Mouse (Mus musculus): ENCODE results near the gene Cytl1.

The Cytl1 gene

DNA sequence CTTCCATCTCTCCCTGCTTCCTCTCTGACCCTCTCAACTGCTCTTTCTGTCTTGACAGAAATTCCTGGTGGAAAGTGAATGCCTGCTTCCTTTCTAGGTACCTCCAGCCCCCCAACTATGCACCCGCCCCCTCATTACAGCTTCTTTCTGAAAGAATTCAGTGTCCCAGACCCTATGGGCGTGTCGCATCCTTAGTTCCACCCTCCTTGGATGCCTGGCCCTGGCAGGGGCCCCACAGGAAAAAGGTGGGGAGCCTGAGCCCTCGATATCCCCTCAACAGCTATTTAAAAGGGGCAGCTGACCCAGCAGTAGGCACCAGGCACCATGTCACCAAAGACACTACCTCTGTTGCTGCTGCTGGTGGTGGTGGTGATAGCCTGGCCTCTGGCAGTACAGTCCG lies at the start of gene Cytl1:
Cytl1 (plus strand) TSS at position 296 of the 400 bp plus-strand sequence.
- DNase-seq = no peak

DNA sequence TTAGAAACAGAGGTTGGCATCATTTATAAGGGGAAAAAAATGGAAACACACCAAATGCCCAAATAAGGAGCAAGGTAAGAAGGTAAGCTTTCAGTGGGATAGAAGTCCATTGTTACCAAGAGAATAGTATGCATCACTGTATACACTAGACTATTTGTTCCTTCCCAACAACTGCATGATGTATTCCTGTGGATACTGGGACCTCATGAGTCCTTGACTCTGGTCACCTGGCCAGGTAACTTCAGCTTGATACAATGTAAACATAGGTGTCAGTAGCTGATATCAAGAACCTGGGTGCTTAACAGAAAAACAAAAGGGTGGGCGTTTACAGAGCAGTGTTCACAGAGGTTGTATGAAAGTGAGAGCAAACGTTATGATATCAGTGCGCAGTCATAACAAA lies 42.6 kb upstream of the Cytl1 start:
- no peak for DNase-seq

DNA sequence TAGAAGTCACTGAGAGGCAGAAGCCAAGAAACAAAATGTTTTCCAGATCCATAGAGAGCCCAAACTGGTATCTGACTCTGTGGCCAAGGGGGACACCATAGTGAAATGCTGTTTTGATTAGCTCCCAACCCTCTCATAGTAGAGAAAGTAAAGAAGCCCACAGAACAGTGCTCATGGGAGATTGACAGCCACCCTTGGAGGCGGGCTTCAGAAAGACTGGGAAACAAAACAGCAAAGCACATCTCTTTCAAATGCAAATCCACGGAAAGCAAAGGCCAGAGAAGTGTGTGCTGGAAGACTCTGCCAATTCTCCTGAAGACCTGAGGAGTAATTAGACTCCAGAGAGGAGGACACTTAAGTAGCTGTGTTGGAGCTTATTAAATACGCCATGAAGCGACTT lies 39.5 kb upstream of the Cytl1 start:
- no peak for DNase-seq

DNA sequence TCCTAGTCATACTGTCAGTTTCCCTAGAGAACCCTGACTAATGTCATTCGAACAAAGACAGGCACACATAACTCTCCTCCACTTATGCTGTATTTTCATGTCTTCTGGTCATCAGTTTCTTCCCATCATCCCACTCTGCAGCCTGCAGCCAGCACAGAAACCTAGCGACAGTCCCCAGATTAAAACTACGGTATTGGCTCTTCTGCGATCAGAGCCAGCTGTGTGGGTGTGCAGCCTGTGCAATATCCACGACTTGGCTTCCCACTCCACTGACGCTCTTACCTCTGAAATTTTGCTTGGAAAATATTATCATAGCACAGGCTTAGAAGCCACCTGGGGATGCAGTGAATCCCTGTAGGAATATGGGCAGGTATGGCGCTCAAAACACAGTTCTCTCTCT lies 38.0 kb upstream of the Cytl1 start:
- DNase-seq = no peak

DNA sequence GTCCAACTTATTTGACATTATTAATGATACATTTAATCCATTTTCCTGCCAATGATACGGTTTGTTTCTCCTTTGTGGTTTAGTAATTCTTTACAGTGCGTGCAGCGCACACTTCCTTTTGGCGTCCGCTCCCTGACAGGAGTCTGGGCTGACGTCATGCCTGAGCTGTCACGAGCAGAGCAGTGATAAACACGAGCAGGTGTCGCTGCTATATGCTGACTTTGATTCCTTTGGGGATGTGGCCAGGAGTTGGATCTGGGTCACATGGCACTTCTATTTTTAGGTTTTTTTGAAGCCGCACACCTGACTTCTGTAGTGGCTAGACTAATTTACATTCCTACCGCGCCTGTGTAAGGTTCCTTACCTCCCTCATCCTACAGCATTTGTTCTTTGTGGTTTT lies 35.6 kb upstream of the Cytl1 start:
- DNase-seq = peak; percentile 13

DNA sequence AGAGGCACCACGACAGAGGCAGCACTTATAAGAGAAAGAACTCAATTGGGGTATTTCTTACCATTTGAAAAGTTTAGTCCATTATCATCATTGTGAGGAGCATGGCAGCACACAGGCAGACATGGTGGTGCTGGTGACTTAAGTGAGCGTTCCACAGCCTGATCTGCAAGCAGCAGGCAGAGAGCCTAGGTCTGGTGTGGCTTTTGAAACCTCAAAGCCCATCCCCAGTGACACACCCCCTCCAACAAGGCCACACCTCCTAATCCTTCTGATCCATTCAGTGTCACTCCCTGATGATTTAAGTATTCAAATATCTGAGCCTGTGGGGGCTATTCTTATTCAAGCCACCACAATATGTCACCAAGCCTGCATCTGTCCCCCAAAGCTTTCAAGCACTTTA lies 30.4 kb upstream of the Cytl1 start:
- no peak for DNase-seq

DNA sequence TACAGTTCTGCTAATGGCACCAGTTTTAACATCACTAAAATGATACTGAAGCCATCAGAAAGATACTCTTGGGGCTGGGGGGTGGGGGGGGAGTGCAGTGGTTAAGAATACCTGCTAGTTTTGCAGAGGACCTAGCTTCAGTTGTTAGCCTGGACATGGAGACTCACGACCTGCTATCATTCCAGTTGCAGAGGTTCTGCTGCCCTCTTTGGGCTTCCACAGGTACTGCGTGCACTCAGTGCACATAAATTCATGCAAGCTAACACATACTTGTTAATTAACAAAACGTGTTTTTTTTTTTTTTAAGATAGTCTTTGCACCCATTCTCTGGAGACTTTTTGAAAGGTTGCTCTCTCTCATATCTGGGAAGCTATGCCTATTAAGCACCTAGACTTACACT lies 27.2 kb upstream of the Cytl1 start:
- DNase-seq = no peak

DNA sequence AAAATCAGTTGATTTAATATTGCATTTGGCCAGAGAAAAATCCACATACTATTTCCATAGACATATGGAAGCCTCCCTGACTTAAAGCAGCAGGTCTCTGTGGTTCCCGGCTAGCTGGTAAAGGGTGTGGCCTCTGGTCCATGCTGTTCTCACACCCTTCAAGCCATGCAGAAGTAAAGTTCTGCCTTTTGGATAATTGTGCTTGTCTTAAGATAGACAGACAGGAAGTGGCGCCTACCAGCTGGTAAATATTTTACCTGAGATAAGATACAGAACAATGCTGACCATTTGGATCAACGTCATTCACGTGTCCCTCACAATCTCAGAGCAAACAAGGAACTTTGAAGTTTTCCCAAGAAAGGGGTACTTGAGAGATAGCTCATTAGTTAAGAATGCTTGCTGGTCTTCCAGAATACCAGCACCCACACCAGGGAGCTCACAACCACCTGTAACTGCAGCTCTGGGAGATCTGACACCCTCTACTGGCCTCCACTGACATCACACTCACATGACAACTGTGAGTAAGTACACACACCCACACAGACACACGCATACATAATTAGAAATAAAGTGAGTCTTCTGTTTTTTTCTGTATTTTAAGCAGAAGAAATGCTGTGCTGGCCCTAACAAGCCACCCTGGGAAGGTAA lies 25.9 kb upstream of the Cytl1 start:
- no peak for DNase-seq

DNA sequence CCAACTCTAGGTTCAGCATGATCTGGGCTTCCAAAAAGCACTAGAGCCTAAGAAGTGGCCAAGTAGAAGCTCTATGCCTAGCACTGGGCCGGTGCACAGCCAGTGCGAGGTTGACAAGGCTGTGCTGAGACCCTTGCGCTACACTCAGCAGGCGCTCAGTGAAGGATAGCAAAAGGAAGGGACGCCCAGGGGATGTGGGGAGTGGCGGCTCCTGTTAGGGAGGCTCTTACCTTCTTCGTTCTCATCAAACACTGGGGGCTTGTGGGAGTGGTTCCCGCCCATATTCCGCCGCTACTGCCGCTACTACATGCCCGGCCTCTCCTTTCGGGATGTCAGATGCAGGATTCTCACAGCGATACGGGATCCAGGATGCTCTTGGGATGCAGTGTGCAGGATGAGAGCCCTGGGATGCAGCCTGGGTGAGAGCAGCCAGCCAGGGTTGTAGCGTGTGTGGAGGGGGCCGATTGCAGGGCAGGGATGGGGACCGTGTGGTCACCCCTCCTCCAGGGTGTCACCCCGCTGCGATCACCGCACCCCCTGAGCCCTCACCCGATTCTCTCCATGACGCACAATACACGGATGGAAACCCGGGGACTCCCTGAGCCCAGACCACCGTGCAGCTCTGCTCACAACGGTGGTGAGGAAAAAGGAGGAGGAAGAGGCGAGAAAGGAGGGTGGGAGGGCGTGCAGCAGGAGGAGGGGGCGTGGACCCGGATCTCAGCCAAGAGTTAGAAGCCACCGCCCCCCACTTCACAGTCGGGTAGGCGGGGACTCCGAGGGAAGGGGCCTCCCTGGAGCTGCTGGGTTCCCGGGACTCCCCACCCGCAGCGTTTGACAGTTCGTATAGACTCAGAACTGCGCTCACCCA lies 18.6 kb upstream of the Cytl1 start, which contains the start of gene Stk32b:
Stk32b (minus strand) TSS at position 667 of the 868 bp plus-strand sequence.
- DNase-seq = peak; percentile 72

DNA sequence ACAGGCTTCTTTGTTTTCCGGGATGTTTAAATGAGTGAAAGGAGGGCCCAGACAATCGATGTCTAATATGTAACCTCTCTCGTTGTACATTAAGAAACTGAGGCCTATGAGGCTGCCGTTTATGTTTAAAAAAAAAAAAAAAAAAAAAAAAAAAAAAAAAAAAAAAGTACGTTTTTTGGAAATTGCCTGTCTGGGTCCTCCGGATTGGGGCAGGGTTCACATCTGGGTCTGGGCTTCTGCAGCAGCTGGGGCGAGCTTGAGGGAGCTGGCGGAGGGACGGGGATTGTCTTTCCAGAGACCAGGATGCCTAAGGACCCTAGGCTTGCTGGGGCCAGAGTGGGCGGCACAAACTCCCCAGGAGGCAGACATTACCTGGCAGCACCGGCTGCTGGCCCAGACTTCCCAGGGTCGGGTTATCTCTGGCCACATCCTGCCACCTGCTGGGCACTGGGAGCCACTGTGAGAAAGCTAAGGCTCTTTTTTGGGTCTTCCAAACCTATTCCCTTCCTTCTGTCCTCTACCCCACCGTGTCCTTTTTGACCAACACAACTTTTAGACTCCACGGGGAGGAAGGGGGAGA lies 17.8 kb upstream of the Cytl1 start:
- DNase-seq = peak; percentile 74

DNA sequence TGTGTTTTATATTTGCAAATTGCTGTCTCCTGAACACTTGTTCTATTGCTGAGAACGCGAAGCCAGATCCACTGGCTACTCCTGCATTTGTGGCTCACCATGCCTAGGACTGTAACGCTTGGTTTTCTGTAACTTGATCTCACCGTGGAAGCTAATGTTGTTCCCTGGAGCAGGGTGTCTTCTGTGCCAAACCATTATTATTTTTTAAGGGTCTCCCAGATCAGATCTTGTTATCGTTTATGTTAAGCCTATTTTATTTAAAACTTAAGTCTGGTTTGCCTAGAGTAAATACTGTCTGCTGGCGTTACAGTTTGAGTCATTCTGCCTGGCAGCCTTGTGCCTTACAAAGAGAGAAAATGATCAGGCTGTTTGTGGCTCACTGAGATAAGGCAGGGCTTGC lies 14.6 kb upstream of the Cytl1 start:
- no peak for DNase-seq

DNA sequence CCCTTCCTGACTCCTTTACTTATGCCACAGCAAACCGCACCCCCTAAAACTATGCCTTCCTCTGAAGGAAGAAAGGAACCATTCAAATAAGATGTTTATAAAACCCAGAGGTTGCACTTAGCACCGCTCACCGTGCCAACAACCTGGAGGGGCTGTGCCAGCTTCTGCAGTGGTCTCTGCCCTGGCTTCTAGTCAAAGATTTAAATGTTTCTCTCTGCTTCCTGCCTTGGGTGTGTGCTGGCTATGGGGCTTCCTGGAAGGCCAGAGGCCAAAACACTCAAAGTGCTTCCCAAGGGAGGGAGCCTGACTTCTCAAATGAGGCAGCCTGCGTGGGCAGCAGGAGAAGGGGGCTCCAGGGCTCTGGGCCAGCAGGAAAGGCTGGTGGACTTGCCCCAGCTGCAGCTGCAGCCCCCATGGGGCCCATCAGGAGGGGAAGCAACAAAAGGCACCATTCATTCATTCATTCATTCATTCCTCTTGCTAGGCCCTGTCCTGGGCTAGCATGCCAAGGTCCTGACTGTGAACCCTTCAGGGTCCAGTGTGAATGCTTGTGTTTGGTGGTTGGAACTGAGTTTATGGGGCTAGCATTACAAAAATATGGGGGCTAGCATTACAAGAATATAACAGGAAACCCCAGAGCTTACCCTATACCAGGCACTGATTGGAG lies 10.0 kb upstream of the Cytl1 start:
- DNase-seq = no peak

DNA sequence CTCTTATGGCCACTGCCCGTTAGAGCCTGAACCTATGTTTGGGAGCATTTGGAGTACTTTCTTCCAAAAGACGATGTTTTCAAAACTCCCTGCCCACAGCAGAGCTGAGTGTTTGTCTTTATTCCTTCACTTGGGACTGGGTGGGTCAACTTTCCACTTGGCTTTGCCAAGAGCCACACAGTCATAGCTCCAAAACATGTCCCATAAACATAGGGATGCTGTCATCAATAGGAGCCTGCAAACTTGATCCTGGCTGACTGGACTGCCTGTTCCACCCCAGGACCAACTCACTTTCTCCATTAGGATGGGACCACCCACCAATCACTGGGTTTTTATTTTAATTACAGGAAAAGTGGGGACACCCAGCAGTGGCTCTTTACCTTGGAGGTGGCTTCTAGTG lies 4.5 kb upstream of the Cytl1 start:
- DNase-seq = no peak

DNA sequence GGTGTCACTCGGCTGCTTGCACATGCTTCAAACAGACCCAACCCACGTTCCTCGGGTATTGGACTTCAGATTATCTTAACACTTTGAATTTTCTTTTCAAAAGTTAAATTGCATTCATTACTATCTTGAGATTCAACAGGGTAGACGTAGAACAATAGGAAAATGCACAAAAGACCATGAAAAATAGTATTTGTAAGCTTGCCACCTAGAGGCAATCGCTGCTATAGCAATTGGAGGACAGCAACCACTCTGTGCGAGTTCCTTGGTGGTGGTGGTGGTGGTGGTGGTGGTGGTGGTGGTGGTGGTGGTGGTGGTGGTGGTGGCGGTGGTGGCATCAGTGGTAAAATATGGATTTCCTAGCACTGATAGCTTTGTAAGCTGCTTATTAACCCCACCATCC lies 894 bp downstream of the Cytl1 start:
- DNase-seq = no peak

DNA sequence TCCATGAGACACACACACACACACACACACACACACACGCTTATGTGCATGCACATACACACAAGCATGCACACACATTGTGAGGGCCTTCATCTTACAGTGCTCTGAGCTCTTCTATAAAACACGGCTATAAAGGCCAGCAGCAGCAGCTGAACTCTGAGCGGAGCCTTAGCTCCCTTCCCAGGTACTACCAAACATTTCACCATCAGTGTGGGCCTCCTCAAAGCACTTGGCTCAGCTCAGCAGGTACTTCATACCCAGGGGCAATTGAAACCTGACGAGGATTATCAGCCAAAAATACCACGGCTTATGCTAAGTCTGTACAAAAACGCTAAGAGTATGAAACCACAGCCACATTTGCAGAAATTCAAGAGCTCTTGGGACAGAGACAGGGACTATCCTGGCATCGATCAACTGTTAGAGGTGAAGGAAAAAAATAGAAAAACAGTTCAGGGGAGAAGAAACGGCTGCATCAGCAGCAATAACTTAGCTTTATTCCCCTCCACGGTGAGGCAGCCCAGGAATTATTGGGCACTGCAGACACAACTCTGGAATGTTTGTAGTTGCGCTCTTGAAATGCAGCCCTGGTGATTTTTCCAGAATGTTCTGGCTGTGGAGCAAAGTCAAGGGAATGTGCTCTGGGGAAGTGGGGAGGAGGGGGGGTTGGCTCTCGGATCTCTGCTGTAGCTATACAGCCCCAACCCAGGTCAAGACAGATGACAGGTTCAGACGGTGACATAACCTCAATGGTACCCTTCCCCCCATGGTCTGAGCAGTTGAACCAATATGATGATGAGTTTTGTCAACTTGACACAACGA lies 8.8 kb downstream of the Cytl1 start:
- DNase-seq = no peak

DNA sequence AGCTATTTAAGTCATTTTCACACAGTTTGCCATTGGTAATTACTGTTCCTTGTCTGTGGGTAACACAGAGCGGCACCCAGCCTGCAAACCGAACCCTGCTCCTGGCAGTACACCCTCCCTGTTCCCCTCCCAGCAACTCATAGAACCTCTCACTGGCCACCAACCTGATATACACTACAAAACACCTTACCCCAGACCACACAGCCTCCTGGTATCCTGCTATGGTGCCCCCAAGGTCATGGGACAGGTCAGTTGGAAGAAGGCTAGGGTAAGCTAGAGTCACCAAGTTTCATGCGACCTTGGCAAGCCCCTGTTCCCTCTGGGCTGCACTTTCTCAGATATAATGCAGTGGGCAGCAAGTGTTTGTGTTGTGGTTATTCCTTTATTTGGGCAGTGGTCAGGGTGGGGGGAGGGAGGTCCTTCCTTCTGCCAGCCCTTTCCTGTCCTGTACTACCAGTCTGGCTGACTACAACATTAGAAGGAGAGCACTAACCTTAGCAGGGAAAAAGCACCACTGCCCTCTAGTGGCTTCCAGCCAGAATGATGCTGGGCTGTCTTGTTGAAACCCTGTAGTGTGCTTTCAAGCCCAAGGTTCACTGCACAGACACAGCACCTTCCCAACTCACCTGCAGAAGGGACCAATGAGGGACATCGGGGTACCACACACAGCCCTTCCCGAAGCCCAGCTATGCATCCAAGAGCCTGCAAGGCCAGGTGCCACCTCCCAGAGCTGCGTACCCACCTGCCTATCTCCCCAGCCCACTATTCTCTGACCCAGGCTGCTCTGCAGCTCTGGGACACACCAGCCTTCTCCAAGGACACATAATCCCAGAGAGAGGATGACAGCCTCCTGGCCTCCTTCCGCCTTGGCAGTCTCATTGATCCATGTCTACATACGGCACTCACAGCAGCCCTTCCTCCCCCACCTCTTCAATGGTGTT lies 17.0 kb downstream of the Cytl1 start:
- DNase-seq = peak; percentile 77

DNA sequence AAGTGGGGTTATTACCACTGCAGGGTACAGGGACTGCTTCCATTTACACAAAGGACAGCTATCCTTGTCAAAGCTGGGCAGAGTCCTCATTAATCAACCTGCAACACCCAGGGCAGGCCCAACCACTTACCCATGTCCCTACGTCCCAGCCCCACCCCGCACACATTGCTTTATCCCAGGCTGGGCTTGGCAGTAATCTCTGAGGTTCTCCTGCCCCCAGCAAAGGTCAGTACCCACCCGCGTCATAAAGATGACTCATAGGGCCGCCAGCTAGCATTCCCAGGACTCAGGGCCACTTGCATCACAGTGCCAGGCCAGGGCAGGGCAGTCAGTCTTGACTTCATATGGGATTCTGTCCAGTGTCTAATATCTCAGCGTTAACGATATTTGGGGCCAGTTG lies 18.0 kb downstream of the Cytl1 start:
- no peak for DNase-seq

DNA sequence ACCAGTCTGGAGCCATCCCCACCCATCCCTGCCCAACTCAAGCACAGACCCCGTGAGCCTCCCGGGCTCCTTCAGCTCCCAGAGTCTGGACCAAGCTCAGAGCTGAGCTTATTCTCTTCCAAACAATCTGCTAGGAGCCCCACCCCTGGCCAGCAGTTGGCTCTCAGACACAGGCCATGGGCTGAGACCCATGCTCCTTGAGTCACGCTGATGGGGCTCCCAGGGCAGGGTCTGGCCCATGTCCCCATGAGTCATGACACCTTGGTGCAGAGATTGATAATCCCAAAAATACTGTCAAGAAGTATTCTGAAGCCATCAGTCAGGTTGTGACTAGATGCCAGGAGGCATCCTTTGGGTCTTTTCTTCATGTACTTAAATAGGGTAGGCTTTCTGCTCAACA lies 26.7 kb downstream of the Cytl1 start:
- DNase-seq = no peak

DNA sequence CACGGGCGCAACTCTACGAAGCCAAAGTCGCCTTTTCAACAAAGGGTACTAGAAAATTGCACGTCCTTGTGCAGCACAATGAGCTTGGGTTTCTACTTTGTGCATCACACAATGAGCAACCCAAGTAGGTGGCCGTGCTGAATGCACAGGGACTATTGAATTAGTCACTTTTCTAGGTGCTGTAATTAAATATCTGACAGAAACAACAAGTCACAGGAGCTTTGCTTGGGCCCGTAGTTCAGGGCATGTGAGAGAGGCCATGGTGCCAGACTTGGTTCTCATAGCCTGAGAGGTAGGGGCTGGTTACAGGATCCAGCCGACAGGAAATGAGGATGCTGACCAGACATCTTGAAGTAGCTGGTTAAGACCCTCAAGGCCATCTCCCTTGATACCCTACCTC lies 30.5 kb downstream of the Cytl1 start:
- DNase-seq = no peak

DNA sequence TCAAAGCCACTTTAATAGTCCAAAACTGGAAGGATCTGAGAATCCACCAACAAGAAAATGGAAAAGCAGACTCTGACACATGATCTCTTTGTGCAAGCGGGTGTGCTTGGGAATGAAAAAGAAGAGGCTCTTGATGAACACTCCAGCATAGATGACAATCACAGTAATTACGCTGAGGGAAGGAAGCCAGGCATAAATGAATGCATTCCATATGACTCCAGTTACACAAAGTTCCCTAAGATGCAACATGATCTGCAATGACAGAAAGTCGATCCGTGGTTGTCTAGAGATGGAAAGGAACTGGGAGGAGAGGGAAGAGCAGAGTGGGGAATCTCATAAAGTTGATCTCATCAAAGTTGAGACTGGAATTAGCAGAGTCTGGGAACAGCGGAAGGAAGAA lies 31.9 kb downstream of the Cytl1 start:
- DNase-seq = no peak

DNA sequence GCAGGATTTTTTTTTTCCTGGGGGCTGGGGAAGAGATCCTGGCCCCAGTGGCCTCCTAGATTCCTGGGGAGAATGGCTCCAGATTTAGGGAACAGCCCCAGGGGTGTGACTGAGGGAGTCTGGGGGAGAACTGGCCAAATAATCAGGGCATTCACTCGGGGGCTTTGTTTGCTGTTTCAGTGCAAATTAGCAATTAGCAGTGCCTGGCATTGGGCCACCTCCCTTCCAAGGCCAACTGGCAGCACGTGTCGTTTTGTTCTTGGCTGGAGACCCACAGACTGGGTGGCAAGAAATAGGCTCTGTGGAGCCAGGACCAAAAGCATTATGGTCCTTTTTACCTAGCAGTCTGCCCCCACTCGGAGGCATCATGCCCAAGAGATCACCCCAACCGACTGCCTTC lies 33.7 kb downstream of the Cytl1 start:
- DNase-seq = peak; percentile 86

DNA sequence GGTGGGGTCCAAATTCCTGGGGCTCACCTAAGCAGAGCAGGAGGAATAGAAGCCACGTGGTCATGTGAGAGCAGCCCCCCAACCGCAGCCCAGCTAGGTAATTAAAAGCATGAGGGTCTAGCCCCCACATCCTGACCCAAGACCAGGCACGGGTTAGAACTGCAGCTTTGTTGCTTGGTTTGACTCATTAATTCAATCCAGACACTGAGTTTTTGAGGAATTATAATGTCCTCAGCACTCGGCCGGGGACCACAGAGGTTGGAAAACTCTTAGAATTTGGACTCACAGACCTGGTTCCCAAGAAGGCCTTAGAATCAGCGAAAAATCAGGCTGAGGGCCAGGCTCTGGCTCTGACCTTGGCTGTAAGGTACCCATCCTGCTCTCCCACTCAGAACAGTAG lies 35.6 kb downstream of the Cytl1 start:
- DNase-seq = no peak
